Mouse (Mus musculus) embryonic facial prominence, embryonic 13.5 days (tissue): ENCODE results near the gene Dnajb7. TPM values are rescaled to one million over a fixed set of nuclear protein-coding genes. Genes with fewer than 3 reads are reported as not detected.

Experiments used
- ATAC-seq: fragments of 200-750 bp; cut with Nextera tagmentation; 2 replicates; pipeline ENCODE4 v1.8.0; 2017; ENCODE audit warnings: low read depth; ENCODE audit not compliant: insufficient number of reproducible peaks, insufficient read depth, low FRiP score, low TSS enrichment
- H3K27ac ChIP-seq: fragments of 300-500 bp; sonication (generic); 2 replicates; pipeline ENCODE4 v1.5.1; 2015; ENCODE audit warnings: moderate library complexity, mild to moderate bottlenecking, inconsistent platforms
- H3K27me3 ChIP-seq: fragments of 300-500 bp; sonication (generic); 2 replicates; pipeline ENCODE4 v1.6.1; 2015; ENCODE audit warnings: mild to moderate bottlenecking, inconsistent platforms
- H3K36me3 ChIP-seq: fragments of 300-500 bp; sonication (generic); 2 replicates; pipeline ENCODE4 v1.6.1; 2015; ENCODE audit warnings: mild to moderate bottlenecking, inconsistent platforms
- H3K4me1 ChIP-seq: fragments of 300-500 bp; sonication (generic); 2 replicates; pipeline ENCODE4 v1.6.1; 2015; ENCODE audit warnings: inconsistent platforms
- H3K4me2 ChIP-seq: fragments of 300-500 bp; sonication (generic); 2 replicates; pipeline ENCODE4 v1.6.1; 2015; ENCODE audit warnings: moderate library complexity, mild to moderate bottlenecking, inconsistent platforms
- H3K4me3 ChIP-seq: fragments of 300-500 bp; sonication (generic); 2 replicates; pipeline ENCODE4 v1.5.1; 2015; ENCODE audit warnings: mild to moderate bottlenecking, inconsistent platforms
- H3K9ac ChIP-seq: fragments of 300-500 bp; sonication (generic); 2 replicates; pipeline ENCODE4 v1.6.1; 2015; ENCODE audit warnings: mild to moderate bottlenecking, inconsistent platforms
- H3K9me3 ChIP-seq: fragments of 300-500 bp; sonication (generic); 2 replicates; pipeline ENCODE4 v1.6.1; 2016; ENCODE audit warnings: inconsistent platforms
- WGBS: fragments of 180-500 bp; shearing (Covaris S2); methylation state at CpG from one replicate; pipeline ENCODE4 v1.1.7; 2015; ENCODE audit warnings: mixed read lengths; 5-methylcytosine and 5-hydroxymethylcytosine counted together
- polyA plus RNA-seq: library from polyadenylated mRNA; unstranded; fragments of >200 nt; fragmentation: Nextera tagmentation; extraction: Ambion mirVana; gene quantifications from 2 replicates; pipeline ENCODE4 v1.2.1, GENCODE M21; 2015

Dnajb7 gene
- polyA plus RNA-seq, 1 experiment from 2014 or later, result 3.5 TPM

DNA sequence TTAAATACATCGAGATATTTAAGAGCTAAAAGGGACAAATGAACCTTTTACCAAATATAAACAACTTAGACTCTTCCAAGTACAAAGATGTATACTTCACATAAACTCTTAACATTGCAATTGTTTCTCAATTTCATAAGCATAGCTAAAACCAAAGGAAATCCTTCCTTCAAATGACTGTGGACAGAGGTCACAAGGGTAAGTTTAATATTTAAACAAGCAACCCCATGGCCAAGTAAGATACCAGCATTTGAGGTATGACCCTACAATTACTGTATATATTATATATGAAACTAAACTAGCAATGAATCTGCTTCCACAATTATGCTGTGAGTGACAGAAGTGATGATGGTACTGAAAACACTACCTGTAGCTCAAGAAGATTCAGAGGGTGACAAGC lies 43.8 kb downstream of the Dnajb7 start:
- Histone ChIP-seq H3K9me3 (no peaks in the 10 kb centered on the region), H3K27ac (no peak overlapping the region), H3K9ac (no peak overlapping the region), H3K4me1 (peaks cover 24% of the 10 kb centered on the region), H3K4me3 (no peak overlapping the region), H3K27me3 (no peaks in the 10 kb centered on the region), H3K36me3 (peaks cover 57% of the 10 kb centered on the region), H3K4me2 (no peak overlapping the region)
- ATAC-seq, result no peak
- WGBS, result 95% methylated on average over 1 of the region's 1 CpGs

DNA sequence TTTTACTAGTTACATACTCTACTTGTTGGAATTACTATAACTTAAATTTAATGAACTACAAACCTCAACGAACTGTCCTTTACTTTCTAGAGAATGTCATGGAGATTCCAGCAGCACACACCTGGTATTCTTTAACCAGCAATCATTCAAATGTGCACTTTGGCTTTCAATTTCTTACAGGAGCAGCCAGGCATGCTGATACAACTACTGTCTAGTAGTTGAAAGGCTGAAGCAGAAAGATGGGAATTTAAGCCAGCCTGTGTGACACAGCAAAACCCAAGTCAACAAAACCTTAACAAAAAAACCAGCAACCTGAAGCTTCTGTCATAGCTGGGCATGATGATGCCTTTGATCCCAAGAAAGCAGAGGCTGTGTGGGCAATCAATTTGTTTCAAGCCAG lies 45.6 kb downstream of the Dnajb7 start:
- no peaks in the 10 kb centered on the region for H3K9me3 ChIP-seq
- no peak overlapping the region for H3K9ac ChIP-seq
- H3K4me2 ChIP-seq, result no peak overlapping the region
- 58% methylated on average over 1 of the region's 1 CpGs for WGBS
- peaks cover 47% of the 10 kb centered on the region for H3K36me3 ChIP-seq
- H3K27me3 ChIP-seq, result no peaks in the 10 kb centered on the region
- no peak overlapping the region for H3K4me3 ChIP-seq
- peaks cover 34% of the 10 kb centered on the region for H3K4me1 ChIP-seq
- no peak for ATAC-seq
- H3K27ac ChIP-seq, result no peak overlapping the region

DNA sequence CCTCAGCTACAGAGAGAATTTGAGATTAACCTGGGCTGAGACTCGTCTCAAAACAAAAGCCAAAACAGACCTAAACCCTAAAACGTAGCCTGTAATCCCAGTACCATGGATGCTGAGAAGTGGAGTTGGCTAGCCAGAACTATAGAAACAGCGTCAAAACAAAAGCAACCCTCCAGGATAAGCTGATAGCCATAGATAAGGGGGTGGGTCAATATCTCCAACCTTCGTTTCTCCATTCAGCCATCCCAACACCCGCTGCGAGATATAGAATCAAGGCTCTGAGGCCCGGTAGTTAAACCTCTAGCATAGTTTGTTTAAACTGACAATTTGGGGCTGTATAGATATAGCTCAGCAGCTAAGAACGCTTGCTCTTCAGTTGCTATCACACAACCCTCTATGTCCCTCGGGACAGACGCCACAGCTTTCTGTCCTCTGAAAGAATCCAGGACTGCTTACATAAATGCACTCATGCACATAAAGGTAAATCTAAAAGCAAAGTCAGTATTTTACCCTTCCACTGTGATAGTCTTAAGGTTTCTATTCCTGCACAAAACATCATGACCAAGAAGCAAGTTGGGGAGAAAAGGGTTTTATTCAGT lies 46.6 kb downstream of the Dnajb7 start:
- Histone ChIP-seq H3K36me3 (peaks cover 38% of the 10 kb centered on the region), H3K9ac (no peak overlapping the region), H3K4me2 (peak overlapping the region; percentile 80), H3K27ac (peak overlapping the region; percentile 91), H3K4me1 (peaks cover 40% of the 10 kb centered on the region), H3K9me3 (no peaks in the 10 kb centered on the region), H3K4me3 (peak overlapping the region; percentile 77; the same call in 1 of the 2 replicates), H3K27me3 (no peaks in the 10 kb centered on the region)
- 45% methylated on average over 10 of the region's 10 CpGs for WGBS
- ATAC-seq, result no peak

DNA sequence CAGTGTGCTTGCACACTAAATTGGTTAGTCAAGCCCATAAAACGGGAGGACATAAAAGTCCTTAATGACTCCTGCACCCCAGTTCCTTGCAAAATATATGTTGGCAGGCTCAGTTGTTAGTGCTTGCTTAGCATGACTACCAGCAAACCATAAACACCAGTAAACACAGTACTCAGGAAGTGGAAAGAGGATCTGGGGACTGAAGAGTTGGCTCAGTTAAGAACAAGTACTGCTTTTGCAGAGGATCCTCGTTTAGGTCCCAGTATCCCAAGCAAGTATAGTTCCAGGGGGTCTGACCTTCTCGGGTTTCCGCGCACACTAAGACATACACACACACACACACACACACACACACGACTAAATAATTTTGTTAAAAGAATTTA lies 47.1 kb downstream of the Dnajb7 start:
- H3K36me3 ChIP-seq, result peaks cover 33% of the 10 kb centered on the region
- no peaks in the 10 kb centered on the region for H3K9me3 ChIP-seq
- peak overlapping the region; percentile 77 for H3K4me3 ChIP-seq
- H3K9ac ChIP-seq, result peak overlapping the region; percentile 89; the same call in 1 of the 2 replicates
- peak; percentile 60 for ATAC-seq
- H3K4me2 ChIP-seq, result peak overlapping the region; percentile 80
- no peaks in the 10 kb centered on the region for H3K27me3 ChIP-seq
- H3K4me1 ChIP-seq, result peaks cover 40% of the 10 kb centered on the region
- 30% methylated on average over 6 of the region's 6 CpGs for WGBS
- H3K27ac ChIP-seq, result peak overlapping the region; percentile 91

DNA sequence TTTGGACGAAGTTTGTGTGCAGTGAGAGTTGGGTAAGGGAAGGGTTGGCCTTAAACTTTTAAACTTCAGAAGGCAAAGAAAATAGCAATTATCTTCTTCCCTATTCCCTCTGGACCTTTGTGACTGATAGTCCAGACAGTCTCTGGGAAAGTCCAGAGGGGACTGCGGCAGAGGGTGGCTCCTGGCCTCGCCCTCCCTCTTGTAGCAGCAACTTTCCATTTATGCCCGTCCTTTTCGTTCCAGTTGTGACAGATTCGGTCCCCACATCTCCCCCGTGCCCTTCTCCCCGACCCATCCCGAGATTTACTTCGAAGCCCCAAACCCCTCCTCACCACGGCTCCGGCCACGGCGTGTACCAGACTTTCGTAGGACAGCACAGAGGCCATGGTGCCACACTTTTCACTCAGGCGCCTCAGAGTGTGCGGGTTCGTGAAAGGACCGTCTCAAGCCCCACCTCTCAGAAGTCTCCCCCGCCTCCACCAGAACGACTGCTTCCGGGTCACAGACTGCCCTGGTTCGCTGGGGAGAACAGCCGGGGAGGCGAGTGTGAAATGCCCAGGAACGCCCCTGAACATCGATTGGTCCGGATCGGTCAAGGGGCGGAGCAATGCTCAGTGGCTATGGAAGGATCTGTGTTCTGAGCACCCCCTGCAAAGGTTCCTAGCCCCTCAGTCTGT lies 47.6 kb downstream of the Dnajb7 start, which contains the start of gene Slc25a17:
Gene Slc25a17 (minus strand): TSS at position 468 of the 677 bp plus-strand sequence.
- peak within 1 kb of the TSS; percentile 89 for H3K9ac ChIP-seq
- H3K36me3 ChIP-seq, result peaks cover 28% of the 10 kb centered on the region
- ATAC-seq, result peak; percentile 98
- H3K4me2 ChIP-seq, result peak within 1 kb of the TSS; percentile 80
- H3K27ac ChIP-seq, result peak within 1 kb of the TSS; percentile 91
- peaks cover 40% of the 10 kb centered on the region for H3K4me1 ChIP-seq
- H3K9me3 ChIP-seq, result no peaks in the 10 kb centered on the region
- H3K4me3 ChIP-seq, result peak within 1 kb of the TSS; percentile 77
- under 1% methylated on average over 30 of the region's 30 CpGs for WGBS
- no peaks in the 10 kb centered on the region for H3K27me3 ChIP-seq

DNA sequence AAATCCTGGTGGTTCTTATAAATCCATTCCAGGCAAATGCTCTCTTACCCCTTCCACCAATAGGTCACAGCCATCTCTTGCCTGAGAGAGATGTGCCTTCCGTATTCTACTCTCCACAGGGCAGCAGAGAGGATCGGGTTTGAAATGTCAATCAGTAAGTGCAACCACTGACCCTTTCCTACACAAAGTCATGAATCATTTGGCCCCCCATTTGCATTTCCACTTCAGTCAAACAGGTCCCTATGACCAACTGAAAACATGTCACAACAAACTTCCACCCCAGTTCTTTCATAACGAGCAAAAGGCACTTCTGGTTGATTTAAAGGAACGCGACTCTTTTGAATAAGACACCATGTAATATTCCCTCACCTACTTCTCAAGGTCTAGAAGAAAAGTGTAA lies 48.7 kb downstream of the Dnajb7 start:
- no peak for ATAC-seq
- no peak overlapping the region for H3K27ac ChIP-seq
- H3K9ac ChIP-seq, result no peak overlapping the region
- H3K9me3 ChIP-seq, result no peaks in the 10 kb centered on the region
- H3K36me3 ChIP-seq, result peaks cover 20% of the 10 kb centered on the region
- peaks cover 40% of the 10 kb centered on the region for H3K4me1 ChIP-seq
- H3K4me3 ChIP-seq, result peak overlapping the region; percentile 77
- H3K4me2 ChIP-seq, result peak overlapping the region; percentile 80
- H3K27me3 ChIP-seq, result no peaks in the 10 kb centered on the region
- 88% methylated on average over 5 of the region's 5 CpGs for WGBS

DNA sequence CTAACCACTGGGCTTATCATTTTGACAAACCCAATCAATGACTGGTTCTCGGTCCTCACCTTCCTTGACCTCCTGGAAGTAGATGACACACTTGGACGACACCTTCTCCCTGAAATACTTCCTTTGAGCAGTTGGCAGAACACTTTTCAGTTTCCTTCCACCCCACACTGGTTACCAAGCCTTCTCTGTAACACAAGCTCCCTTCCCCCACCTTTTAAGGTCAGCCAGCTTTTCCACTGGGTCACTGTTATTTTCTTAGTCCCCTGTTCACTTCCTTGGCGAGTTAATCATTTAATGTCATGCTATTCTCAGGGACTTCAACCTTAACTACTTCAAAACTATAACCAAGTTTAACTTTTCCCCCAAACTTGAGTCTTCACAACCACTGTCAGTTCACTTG lies 49.2 kb downstream of the Dnajb7 start:
- Histone ChIP-seq H3K27me3 (no peaks in the 10 kb centered on the region), H3K4me2 (peak overlapping the region; percentile 80; the same call in 1 of the 2 replicates), H3K27ac (no peak overlapping the region), H3K4me3 (no peak overlapping the region), H3K36me3 (peaks cover 20% of the 10 kb centered on the region), H3K9me3 (no peaks in the 10 kb centered on the region), H3K9ac (no peak overlapping the region), H3K4me1 (peaks cover 40% of the 10 kb centered on the region)
- no peak for ATAC-seq
- WGBS, result 87% methylated on average over 3 of the region's 3 CpGs

DNA sequence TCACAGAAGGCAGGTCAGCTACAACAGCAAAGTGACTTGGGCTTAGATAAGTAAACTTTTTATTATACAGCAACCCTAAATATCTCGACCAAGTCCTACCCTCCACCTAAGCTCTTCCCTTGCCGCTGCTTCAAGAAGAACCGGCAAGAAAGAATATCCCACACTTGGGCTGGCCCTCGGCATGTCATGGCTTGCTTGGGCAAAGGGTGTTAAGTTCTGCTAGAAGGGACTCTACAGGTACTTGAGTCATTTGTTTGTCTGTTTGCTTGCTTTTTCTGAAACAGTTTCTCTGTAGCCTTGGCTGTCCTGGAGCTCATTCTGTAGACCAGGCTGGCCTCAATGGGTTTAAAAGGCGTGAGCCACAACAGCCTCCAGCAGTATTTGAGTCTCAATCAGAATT lies 51.2 kb downstream of the Dnajb7 start:
- Histone ChIP-seq H3K27me3 (no peaks in the 10 kb centered on the region), H3K4me3 (no peak overlapping the region), H3K4me2 (no peak overlapping the region), H3K4me1 (peaks cover 34% of the 10 kb centered on the region), H3K9ac (no peak overlapping the region), H3K36me3 (peaks cover 8% of the 10 kb centered on the region; the same call in 1 of the 2 replicates), H3K27ac (peak overlapping the region; percentile 55; the same call in 1 of the 2 replicates), H3K9me3 (no peaks in the 10 kb centered on the region)
- no peak for ATAC-seq
- WGBS, result 51% methylated on average over 5 of the region's 5 CpGs

Other genes with a start within 250 kb of the Dnajb7 start
- gene Mrtfa, start 217.5 kb downstream of the Dnajb7 start, polyA plus RNA-seq, result 26.5 and 29.6 TPM in 2 replicates
- 0.51 and 0.54 TPM in 2 replicates for gene Mchr1, start 172.8 kb downstream of the Dnajb7 start, polyA plus RNA-seq
- 128 and 133 TPM in 2 replicates for gene Slc25a17, start 47.5 kb downstream of the Dnajb7 start, polyA plus RNA-seq
- 173 and 185 TPM in 2 replicates for gene St13, start 8.2 kb downstream of the Dnajb7 start, polyA plus RNA-seq
- gene Xpnpep3, start 8.2 kb downstream of the Dnajb7 start, polyA plus RNA-seq, result 10.0 and 13.5 TPM in 2 replicates
- 507 and 527 TPM in 2 replicates for gene Rbx1, start 58.0 kb upstream of the Dnajb7 start, polyA plus RNA-seq
- gene Ep300, start 177.1 kb upstream of the Dnajb7 start, polyA plus RNA-seq, result 20.6 and 21.1 TPM in 2 replicates